Mouse (Mus musculus) gastrocnemius, adult 2 months (tissue): ENCODE results near the gene Nelfb. TPM values are rescaled to one million over a fixed set of nuclear protein-coding genes. Genes with fewer than 3 reads are reported as not detected.

Experiments used
- DNase-seq: peaks from one replicate; pipeline ENCODE4 v3.0.0; 2022
- H3K27ac ChIP-seq: fragments of 200-600 bp; 2 replicates; pipeline ENCODE4 v1.8.1; 2022; ENCODE audit warnings: mild to moderate bottlenecking
- H3K4me3 ChIP-seq: fragments of 200-600 bp; 2 replicates; pipeline ENCODE4 v1.8.1; 2022; ENCODE audit warnings: mild to moderate bottlenecking, moderate library complexity
- CTCF ChIP-seq: fragments of 200-600 bp; IDR thresholded peaks from 2 replicates; pipeline ENCODE4 v1.8.1; 2022; ENCODE audit warnings: antibody characterized with exemption, mild to moderate bottlenecking, moderate library complexity
- intact Hi-C: fragments of 180-260 bp; cut with DNase I; formaldehyde crosslinking; loops from one replicate; pipeline ENCODE4 v1.15.1; 2025
- total RNA-seq, 2 experiments: library from RNA; stranded (reverse); gene quantifications; 2 replicates each; pipeline ENCODE4 v1.2.3; 2021

Gene Nelfb
- total RNA-seq, 2 experiments from 2014 or later = 22.3 to 23.1 TPM

DNA sequence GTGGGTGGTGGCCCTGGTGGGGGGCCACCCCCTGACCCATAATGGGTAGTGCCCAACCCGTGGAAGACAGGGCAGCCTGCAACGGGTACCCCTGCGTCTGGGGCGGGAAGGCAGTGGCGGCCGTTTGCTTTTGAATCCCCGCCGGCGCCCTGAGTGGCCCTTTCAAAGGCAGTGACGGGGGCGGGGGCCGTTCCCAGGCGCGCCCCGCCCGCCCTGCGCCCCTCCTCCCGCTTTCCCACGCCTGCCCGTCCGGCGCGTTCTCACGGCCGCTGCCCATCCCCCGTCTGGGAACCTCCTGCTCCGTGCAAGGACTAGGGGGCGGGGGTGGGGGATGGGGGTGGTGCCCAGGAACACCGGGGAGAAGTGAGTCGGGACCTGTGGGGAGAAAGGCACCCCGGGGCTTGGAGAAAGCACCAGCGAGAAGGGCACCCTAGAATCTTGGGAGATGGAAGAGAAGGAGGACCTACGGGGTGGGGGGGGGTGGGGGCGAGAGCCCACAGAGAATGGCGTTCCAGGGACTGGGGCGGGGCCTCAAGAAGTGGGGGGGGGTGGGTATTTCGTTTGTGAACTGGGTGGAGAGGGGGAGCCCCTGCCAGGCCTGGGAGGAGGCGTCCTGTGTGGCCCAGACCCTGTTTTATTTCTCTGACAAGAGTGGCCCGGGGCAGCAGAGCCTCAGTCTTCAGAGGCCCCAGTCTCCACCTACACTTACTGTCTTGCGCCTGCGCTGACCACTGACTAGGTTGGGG is 43.2 kb downstream of the Nelfb start:
- peak overlapping the region; percentile 82 for H3K27ac ChIP-seq
- H3K4me3 ChIP-seq = peak overlapping the region; percentile 72
- peak; percentile 73 for DNase-seq
- intact Hi-C loops = no loop called here
- no peak for TF ChIP-seq CTCF

DNA sequence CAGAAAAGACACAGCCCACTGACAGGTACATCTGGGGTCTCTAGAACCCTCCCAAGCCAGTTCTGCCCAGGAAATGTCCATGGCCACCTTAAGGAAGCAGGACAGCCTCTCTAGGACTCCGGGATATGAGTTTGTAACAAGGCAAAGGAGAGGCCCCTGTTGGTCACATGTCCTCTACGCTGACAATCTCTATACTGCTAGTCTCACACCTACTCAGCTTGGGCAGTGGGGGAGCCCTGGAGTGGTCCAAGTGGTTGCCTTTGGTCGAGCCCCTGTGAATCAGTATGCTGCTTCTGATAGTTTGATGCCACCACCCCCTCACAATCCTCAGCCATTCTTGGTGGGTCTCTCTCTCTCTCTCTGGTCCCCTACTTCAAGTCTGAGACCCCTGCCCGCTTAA is 43.8 kb downstream of the Nelfb start:
- intact Hi-C loops = no loop called here
- TF ChIP-seq CTCF = no peak

GRCm38 (mm10) chr2:25157655-25158054 is 53.6 kb downstream of the Nelfb start:
- peak overlapping the region; percentile 3; the same call in 1 of the 2 replicates for H3K27ac ChIP-seq
- intact Hi-C loops = loop anchor here (1.0 kb wide), 1 partner anchor 30 kb away; no protein-coding TSS in a partner anchor
- DNase-seq = no peak
- TF ChIP-seq CTCF = peak; percentile 70
- no peak overlapping the region for H3K4me3 ChIP-seq

More for the DNA sequence above, 43.8 kb downstream of the Nelfb start:
- peak overlapping the region; percentile 72 for H3K4me3 ChIP-seq
- peak overlapping the region; percentile 82 for H3K27ac ChIP-seq
- no peak for DNase-seq

DNA sequence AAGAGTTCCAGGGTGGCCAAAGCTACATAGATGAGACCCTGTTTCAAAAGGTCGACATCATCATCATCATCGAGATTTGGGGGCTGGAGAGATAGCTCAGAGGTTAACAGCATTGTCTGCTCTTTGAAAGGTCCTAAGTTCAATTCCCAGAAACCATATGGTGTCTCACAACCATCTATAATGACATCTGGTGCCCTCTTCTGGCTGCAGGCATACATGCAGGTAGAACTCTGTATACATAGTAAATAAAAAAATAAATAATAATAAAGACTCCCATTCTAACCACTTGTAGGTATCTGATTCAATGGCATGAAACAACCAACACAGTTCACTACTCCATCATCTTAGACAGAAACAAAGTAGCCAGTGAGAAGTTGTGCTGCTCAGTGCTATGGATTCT is 54.3 kb downstream of the Nelfb start:
- H3K27ac ChIP-seq = no peak overlapping the region
- intact Hi-C loops = loop anchor here (1.0 kb wide), 1 partner anchor 30 kb away; no protein-coding TSS in a partner anchor
- DNase-seq = no peak
- peak; percentile 63 for TF ChIP-seq CTCF
- no peak overlapping the region for H3K4me3 ChIP-seq

DNA sequence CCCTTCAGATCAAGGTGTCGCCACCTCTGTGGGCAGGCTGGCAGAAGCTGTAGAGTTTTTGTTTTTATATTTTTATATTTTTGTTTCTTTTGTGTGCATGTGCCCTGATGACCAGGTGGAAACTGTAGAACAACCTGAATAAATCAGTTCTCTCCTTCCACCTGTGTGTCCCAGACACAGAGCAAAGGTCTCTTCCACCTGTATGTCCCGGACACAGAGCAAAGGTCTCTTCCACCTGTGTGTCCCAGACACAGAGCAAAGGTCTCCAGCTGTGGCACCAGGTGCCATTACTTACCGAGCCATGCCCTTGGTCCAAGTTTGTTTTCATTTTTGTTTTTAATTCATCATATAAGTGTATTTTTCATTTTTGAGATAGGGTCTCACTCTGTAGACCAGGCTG is 55.1 kb downstream of the Nelfb start:
- DNase-seq = no peak
- TF ChIP-seq CTCF = no peak
- intact Hi-C loops = no loop called here
- Histone ChIP-seq H3K27ac (no peak overlapping the region), H3K4me3 (no peak overlapping the region)

- intact Hi-C loops = no loop called here
- H3K27ac ChIP-seq = peak overlapping the region; percentile 78
These were observed 59.9 kb downstream of the Nelfb start for GRCm38 (mm10) chr2:25151280-25151956.

More at GRCm38 (mm10) chr2:25151280-25151956, 59.9 kb downstream of the Nelfb start:
- no peak for DNase-seq
- no peak overlapping the region for H3K4me3 ChIP-seq
- no peak for TF ChIP-seq CTCF

Other genes starting within 250 kb of the Nelfb start
- 1 to 10 TPM; 3.4 to 3.8 TPM for gene Dph7, start 249.1 kb downstream of the Nelfb start, total RNA-seq
- 10 to 100 TPM; 28.9 to 43.8 TPM for gene Mrpl41, start 236.4 kb downstream of the Nelfb start, total RNA-seq
- 10 to 100 TPM; 36.5 to 44.6 TPM for gene Pnpla7, start 235.5 kb downstream of the Nelfb start, total RNA-seq
- gene Nsmf, start 157.1 kb downstream of the Nelfb start, total RNA-seq = 10 to 100 TPM in 1 of 2 experiments, 1 to 10 TPM in 1; 6.9 to 15.0 TPM
- gene Entpd8, start 131.2 kb downstream of the Nelfb start, total RNA-seq = not detected
- not detected for gene Noxa1, start 116.3 kb downstream of the Nelfb start, total RNA-seq
- 1 to 10 TPM; 4.0 to 5.2 TPM for gene Nrarp, start 30.7 kb downstream of the Nelfb start, total RNA-seq
- gene Tor4a, start 14.6 kb downstream of the Nelfb start, total RNA-seq = 1 to 10 TPM in 1 of 2 experiments, under 1 TPM in 1; 0.59 to 1.0 TPM
- gene Stpg3, start 3.1 kb upstream of the Nelfb start, total RNA-seq = not detected
- not detected for gene Fam166a, start 7.3 kb upstream of the Nelfb start, total RNA-seq
- gene Tubb4b, start 13.2 kb upstream of the Nelfb start, total RNA-seq = 100 to 1,000 TPM; 185 to 269 TPM
- not detected for gene Slc34a3, start 22.9 kb upstream of the Nelfb start, total RNA-seq
- gene Rnf224, start 25.3 kb upstream of the Nelfb start, total RNA-seq = not detected
- under 1 TPM; 0.39 to 0.56 TPM for gene Rnf208, start 30.8 kb upstream of the Nelfb start, total RNA-seq
- gene Cysrt1, start 31.0 kb upstream of the Nelfb start, total RNA-seq = not detected
- 1 to 10 TPM in 1 of 2 experiments, under 1 TPM in 1; 0.86 to 1.2 TPM for gene AL732309.1, start 35.4 kb upstream of the Nelfb start, total RNA-seq
- gene Tmem203, start 44.0 kb upstream of the Nelfb start, total RNA-seq = 10 to 100 TPM; 11.4 to 12.6 TPM
- 1 to 10 TPM; 3.1 to 3.5 TPM for gene Tprn, start 51.1 kb upstream of the Nelfb start, total RNA-seq
- gene Ssna1, start 60.9 kb upstream of the Nelfb start, total RNA-seq = 10 to 100 TPM; 28.0 to 35.5 TPM
- gene Anapc2, start 61.0 kb upstream of the Nelfb start, total RNA-seq = 10 to 100 TPM; 29.7 to 32.3 TPM
- not detected for gene Tmem210, start 76.7 kb upstream of the Nelfb start, total RNA-seq
- gene Lrrc26, start 78.4 kb upstream of the Nelfb start, total RNA-seq = not detected
- not detected for gene Grin1, start 107.7 kb upstream of the Nelfb start, total RNA-seq
- gene Man1b1, start 120.8 kb upstream of the Nelfb start, total RNA-seq = 10 to 100 TPM; 12.9 to 16.0 TPM
- gene Dpp7, start 144.9 kb upstream of the Nelfb start, total RNA-seq = 10 to 100 TPM; 14.0 to 16.5 TPM
- gene Uap1l1, start 154.2 kb upstream of the Nelfb start, total RNA-seq = 1 to 10 TPM; 4.3 to 5.4 TPM
- gene Sapcd2, start 160.8 kb upstream of the Nelfb start, total RNA-seq = not detected
- gene Entpd2, start 184.4 kb upstream of the Nelfb start, total RNA-seq = 1 to 10 TPM; 6.5 to 8.8 TPM
- 10 to 100 TPM; 14.9 to 16.9 TPM for gene Npdc1, start 187.9 kb upstream of the Nelfb start, total RNA-seq
- gene Fut7, start 211.8 kb upstream of the Nelfb start, total RNA-seq = not detected
- gene Abca2, start 217.2 kb upstream of the Nelfb start, total RNA-seq = 10 to 100 TPM; 15.1 to 15.3 TPM
- 1 to 10 TPM in 1 of 2 experiments, under 1 TPM in 1; 0.31 to 1.1 TPM for gene Clic3, start 245.3 kb upstream of the Nelfb start, total RNA-seq
- gene Paxx, start 249.6 kb upstream of the Nelfb start, total RNA-seq = 10 to 100 TPM; 13.6 to 14.4 TPM